Mouse (Mus musculus) cortical plate, adult 2 months (tissue): ENCODE results near the gene Gm26938.

Experiments used
- CTCF ChIP-seq: fragments of 200-500 bp; IDR thresholded peaks from 2 replicates; pipeline ENCODE4 v1.5.1; 2011; ENCODE audit warnings: mild to moderate bottlenecking, control low read depth, low read length; ENCODE audit not compliant: insufficient read depth; ENCODE audit errors: extremely low read depth
- POLR2A ChIP-seq: fragments of 200-500 bp; IDR thresholded peaks from 2 replicates; pipeline ENCODE4 v1.6.1; 2011; ENCODE audit warnings: mild to moderate bottlenecking, low read length, control low read depth; ENCODE audit not compliant: insufficient read depth; ENCODE audit errors: extremely low read depth

DNA sequence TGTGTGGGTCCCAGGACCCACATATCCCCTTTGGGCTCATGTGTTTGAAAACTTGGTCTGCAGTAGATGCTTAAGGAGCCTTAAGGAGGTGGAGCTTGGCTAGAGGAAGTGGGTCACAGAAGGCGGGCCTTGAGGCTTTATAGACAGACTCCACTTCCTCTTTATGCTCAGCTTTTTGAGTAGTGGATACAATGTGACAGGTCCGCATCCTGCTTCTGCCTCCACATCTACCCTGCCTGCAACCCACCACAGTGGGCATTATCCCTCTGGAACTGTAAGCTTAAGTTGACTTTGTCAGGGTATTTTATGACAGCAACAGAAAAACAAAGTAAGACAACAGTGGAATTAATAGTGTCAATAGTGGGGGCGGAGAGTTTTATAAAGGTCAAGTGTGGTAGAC lies 4.5 kb upstream of the Gm26938 start:
- TF ChIP-seq POLR2A (no peak), CTCF (no peak)
